Mouse (Mus musculus) thymus, adult 2 months (tissue): Measurements from ENCODE around the gene Cckbr.

ENCODE experiments used
- CTCF ChIP-seq: fragments of 200-500 bp; IDR thresholded peaks from 2 replicates; pipeline ENCODE4 v1.5.1; 2012; ENCODE audit warnings: mild to moderate bottlenecking, control low read depth, low read length, moderate library complexity, borderline replicate concordance; ENCODE audit not compliant: control insufficient read depth, poor library complexity, insufficient read depth; ENCODE audit errors: extremely low read depth
- POLR2A ChIP-seq: fragments of 200-500 bp; IDR thresholded peaks from 2 replicates; pipeline ENCODE4 v1.6.1; 2012; ENCODE audit warnings: mild to moderate bottlenecking, low read length, control low read depth, moderate library complexity; ENCODE audit not compliant: control insufficient read depth, poor library complexity, insufficient read depth; ENCODE audit errors: extremely low read depth

GRCm38 (mm10) chr7:105477433-105477700, 51.8 kb downstream of the Cckbr start:
- no peak for TF ChIP-seq CTCF
- no peak for TF ChIP-seq POLR2A
